Mouse (Mus musculus) 416B (cell line): ENCODE results near the gene Syne1.

ENCODE experiments used
- DNase-seq: peaks from one replicate; pipeline ENCODE4 v3.0.0; 2011; ENCODE audit warnings: low read depth

Syne1 gene

GRCm38 (mm10) chr10:5437766-5438165 lies 113.5 kb downstream of the Syne1 start:
- DNase-seq, result peak; percentile 36

GRCm38 (mm10) chr10:5423984-5424383 lies 127.3 kb downstream of the Syne1 start:
- DNase-seq, result no peak

GRCm38 (mm10) chr10:5415730-5416129 lies 135.6 kb downstream of the Syne1 start:
- DNase-seq, result no peak

DNA sequence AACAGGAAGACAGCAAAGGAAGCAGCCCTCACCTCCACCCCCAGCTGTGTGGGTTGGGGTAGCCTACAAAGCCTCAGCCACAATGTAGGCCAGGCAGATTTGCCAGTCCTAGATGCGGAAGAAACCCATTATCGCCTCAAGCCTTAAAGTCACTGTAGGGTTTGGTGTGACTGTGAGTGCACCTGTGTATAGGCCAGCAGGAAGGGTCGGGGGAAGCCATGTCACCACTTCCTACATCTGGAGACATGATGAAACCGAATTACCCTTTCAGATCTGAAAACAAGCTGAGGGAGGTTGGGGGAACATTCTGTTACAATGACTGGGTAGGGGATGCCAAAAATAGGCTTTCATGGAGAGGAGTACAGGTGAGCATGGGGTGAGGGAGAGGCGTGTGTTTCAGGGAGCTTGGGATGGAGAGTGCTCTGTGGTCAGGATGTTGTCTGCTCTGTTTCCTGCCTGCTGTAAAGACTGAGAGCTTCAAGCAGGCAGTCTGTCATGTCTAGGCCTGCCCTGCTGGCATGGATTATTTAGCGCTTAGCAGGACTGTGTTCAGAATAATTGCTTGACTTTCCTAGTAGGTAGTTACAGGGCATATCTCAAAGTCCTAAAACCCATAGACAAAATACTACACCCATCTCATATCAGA lies 167.0 kb downstream of the Syne1 start:
- DNase-seq, result peak; percentile 27

GRCm38 (mm10) chr10:5381536-5381935 lies 169.7 kb downstream of the Syne1 start:
- DNase-seq, result no peak

GRCm38 (mm10) chr10:5378969-5379368 lies 172.3 kb downstream of the Syne1 start:
- no peak for DNase-seq

DNA sequence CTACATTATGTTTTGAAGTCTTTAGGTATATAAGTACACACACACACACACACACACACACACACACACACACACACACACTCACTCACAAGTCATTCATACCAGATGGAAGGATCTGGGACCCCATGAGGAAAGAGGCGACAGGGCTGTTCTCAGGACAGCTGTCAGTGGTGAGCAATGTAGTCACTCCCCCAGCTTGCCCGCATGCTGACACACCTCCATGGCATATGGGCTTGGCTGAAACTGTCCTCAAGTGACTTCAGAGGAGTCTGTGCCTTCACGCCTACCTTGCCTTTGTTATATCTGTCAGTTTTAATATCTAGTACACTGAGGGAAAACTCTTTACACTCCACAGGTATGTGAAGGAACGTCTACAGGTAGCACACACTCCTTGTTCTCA lies 181.7 kb downstream of the Syne1 start:
- no peak for DNase-seq

DNA sequence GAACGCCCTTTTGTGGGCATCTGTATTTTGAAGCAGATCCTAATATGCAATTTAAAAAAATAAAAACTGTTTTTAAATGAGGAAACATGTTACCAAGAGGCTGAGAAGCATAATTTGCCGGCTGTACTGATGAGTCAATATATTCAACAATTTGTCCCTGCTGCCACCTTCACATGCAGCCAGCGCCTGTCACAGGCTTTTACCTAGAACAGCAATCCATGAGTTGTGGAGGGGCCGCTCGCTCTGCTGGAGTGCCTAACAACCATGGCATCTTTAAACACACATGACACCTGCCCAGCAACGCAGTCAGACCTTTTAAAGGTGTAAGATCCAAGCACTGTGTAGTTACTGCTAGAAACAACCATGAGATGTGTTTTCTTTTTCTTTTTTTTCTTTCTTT lies 183.0 kb downstream of the Syne1 start:
- DNase-seq, result no peak

DNA sequence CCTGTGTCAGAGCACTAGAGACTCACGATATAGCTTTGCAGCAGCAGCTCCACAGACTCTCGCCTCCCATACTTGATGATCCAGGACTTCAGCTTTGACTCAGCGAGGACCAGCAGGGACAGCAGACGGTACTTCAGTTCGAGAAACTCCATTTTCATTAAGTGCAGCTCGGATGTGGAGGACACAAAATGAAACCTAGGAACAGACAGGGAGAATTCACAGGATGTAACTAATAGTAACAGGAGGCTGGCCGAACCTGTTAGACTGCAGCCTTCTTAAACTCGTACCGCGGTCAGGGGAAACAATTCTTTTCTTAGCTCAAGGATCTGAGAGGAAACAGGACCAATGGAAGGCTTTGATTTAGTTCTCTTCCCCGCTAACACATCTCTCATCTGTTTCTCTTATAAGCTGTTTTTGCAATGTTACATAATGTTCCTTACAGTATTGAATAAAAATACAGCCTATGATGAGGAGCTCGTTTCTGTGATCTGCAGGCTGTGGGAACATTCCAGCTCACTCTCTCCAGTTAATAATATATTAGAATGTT lies 183.7 kb downstream of the Syne1 start:
- DNase-seq, result no peak

- DNase-seq, result no peak
Observed at GRCm38 (mm10) chr10:5360560-5360959, 190.7 kb downstream of the Syne1 start.

GRCm38 (mm10) chr10:5356614-5357013 lies 194.7 kb downstream of the Syne1 start:
- no peak for DNase-seq

DNA sequence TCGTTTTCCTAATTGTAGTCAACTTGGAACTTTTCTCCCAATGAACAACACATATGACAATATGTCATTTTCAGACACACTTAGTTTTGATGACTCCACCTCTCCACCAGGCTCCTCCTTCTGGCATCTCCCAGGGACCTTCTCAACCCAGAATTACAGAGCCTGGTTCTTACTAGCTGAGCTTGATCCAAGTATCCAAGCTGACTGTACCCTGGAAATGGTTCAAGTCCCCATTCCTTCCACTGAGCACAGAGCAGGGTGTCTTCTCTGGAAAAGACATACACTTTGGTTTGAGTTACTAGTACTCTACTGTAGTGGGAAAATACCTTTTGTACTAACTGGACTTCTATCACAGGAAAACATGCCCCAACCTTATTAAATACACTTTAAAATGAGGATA lies 197.9 kb downstream of the Syne1 start:
- DNase-seq, result no peak

DNA sequence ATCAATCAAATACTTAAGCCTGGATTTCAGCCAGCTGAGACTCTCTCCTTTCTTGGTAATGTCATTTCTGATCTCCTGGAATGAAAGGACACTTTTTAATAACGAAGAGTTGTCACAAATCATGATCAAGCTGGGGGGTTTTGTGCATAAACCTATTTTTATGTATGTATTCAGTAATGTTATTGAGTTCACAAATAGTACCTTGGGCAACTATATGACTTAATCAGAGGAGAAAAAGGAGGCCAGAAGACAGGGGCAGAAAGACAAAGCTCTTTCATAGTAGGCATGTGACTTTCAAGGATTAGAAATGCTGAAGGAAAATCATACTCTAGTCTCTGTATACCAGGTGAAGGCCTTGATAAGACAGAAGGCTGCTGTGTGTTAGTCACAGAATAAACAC lies 204.4 kb downstream of the Syne1 start:
- DNase-seq, result no peak

- DNase-seq, result no peak
Observed at GRCm38 (mm10) chr10:5343211-5343610, 208.1 kb downstream of the Syne1 start.

GRCm38 (mm10) chr10:5336394-5336793 lies 214.9 kb downstream of the Syne1 start:
- DNase-seq, result peak; percentile 35

GRCm38 (mm10) chr10:5332801-5333200 lies 218.5 kb downstream of the Syne1 start:
- DNase-seq, result no peak

DNA sequence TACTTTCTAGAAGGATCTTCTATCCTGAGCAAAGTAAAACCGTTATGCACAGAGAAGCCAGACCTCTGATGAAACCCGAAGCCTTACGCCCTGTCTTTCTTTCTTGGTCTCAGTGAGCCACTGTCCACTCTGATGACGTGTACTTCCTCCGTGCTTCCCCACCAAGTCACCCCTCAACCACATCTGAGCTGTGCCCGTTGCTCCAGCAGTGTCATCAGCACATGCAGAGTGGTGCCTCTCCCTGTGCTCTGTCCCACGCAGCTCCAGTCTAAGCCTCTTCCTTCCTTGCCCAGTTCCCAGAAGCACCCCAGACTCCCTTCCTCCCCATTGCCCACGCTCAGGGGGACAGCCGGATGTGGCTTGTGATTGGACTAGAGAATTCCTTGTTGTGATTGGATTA lies 224.6 kb downstream of the Syne1 start:
- peak; percentile 65 for DNase-seq

GRCm38 (mm10) chr10:5323741-5324395 lies 227.4 kb downstream of the Syne1 start:
- DNase-seq, result no peak

DNA sequence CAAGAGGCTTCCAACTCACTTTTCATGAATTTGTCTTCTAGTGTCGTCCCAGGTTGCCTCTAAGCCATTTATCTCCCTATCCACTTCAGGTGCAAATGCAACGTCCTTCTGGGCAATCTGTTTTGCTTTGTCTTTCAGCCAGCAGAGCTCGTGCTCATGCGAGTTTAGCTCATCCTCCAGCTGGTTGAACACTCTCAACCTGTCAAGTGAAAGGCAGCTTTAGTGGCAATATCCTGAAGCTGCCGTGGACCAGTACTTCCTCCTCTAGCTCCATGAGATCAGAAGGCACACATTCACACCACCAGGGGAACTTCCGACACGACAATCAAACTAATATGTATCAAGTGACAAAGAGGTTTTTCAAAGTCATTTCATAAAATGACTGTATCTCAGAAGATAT lies 228.7 kb downstream of the Syne1 start:
- DNase-seq, result no peak

GRCm38 (mm10) chr10:5317602-5318001 lies 233.7 kb downstream of the Syne1 start:
- DNase-seq, result peak; percentile 71

- DNase-seq, result peak; percentile 8
Observed at GRCm38 (mm10) chr10:5312437-5312836, 238.8 kb downstream of the Syne1 start.

DNA sequence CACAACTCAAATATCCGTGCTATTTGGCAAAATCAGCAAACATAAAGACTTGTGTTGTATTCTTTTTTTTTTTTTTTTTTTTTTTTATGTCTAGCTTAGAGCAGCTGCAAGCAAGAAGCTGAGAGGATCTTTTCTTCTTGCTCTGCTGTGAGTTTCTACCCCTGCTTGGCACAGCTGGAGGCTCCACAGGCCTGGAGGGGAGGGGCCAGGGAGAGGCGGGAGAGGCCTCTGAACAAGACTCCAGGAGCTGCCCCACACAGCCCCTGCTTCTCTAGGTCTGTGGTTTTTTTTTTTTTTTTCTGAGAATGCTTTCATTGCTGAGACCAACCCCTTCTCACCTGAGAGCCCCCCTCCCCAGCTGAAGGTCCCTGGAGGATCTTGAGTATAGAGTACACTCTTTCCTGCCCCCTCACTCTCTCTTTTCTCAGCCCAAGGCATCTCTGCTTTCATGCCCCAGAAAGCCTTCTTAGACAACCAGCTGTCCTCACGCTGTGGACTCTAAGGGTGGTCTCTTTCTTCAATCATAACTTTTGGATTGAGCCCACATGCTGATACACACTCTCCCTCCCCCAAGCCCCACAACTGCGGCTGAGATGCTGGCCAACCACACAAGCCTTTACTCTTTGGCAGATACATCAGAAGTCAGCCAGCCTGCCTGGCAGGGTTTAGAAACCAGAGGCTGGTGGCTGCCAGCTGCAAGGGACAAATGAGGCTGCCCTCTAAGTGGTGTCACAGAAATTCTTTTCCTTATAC lies 241.1 kb downstream of the Syne1 start:
- DNase-seq, result no peak

- no peak for DNase-seq
Observed at GRCm38 (mm10) chr10:5309398-5309797, 241.9 kb downstream of the Syne1 start.
